Mouse (Mus musculus) CH12.LX (cell line): ENCODE data around the gene Casq2. TPM values are rescaled to one million over a fixed set of nuclear protein-coding genes. Genes with fewer than 3 reads are reported as not detected.

Experiments
- DNase-seq: peaks from one replicate; pipeline ENCODE4 v3.0.0-alpha.2; 2013; ENCODE audit errors: extremely low read depth
- H3K27ac ChIP-seq: 2 replicates; pipeline ENCODE4 v1.5.1; 2012; ENCODE audit warnings: low read depth, mild to moderate bottlenecking, control low read depth, moderate library complexity; ENCODE audit not compliant: insufficient read depth
- H3K27me3 ChIP-seq: replicated peaks from 2 replicates; pipeline ENCODE3; 2012; ENCODE audit warnings: inconsistent platforms
- H3K36me3 ChIP-seq, 2 experiments: replicated peaks in 1 of 2; 2 replicates each; pipeline versions ENCODE3 to v1.6.1; 2012; ENCODE audit warnings: inconsistent platforms in 1 of 2, low read length in 1 of 2, mild to moderate bottlenecking in 1 of 2, mixed read lengths in 1 of 2, moderate library complexity in 1 of 2; ENCODE audit not compliant: control insufficient read depth in 1 of 2, insufficient read depth in 1 of 2
- H3K4me1 ChIP-seq, 2 experiments: 2 replicates each; pipeline ENCODE4 v1.6.1; 2012; ENCODE audit warnings: inconsistent platforms in 1 of 2, moderate library complexity in 1 of 2; ENCODE audit not compliant: insufficient read depth in 2 of 2, control insufficient read depth in 1 of 2
- H3K4me2 ChIP-seq: 2 replicates; pipeline ENCODE4 v1.6.1; 2012; ENCODE audit warnings: low read depth, mild to moderate bottlenecking, control low read depth; ENCODE audit not compliant: poor library complexity, insufficient read depth, severe bottlenecking
- H3K4me3 ChIP-seq, 3 experiments: fragments of 150-350 bp in 1 of 3; sonication (generic) in 1 of 3; replicated peaks in 1 of 3; 2 replicates each; pipeline versions ENCODE3 to v1.5.1; 2011 to 2012; ENCODE audit warnings: low read depth in 2 of 3, low read length in 2 of 3, mild to moderate bottlenecking in 2 of 3, moderate library complexity in 2 of 3, control low read depth in 1 of 3, improper control_type of control experiment in 1 of 3, inconsistent platforms in 1 of 3, mixed read lengths in 1 of 3; ENCODE audit not compliant: poor library complexity in 1 of 3
- H3K79me2 ChIP-seq: replicated peaks from 2 replicates; pipeline ENCODE4 v1.6.1; 2012; ENCODE audit warnings: mild to moderate bottlenecking, moderate library complexity; ENCODE audit not compliant: control insufficient read depth, poor library complexity, insufficient read depth, severe bottlenecking; ENCODE audit errors: extremely low read depth
- H3K9ac ChIP-seq: 2 replicates; pipeline ENCODE4 v1.6.1; 2012; ENCODE audit warnings: low read depth, mild to moderate bottlenecking, control low read depth, moderate library complexity; ENCODE audit not compliant: insufficient read depth
- H3K9me3 ChIP-seq: replicated peaks from 2 replicates; pipeline ENCODE3; 2012; ENCODE audit warnings: low read length, inconsistent platforms, mixed read lengths
- BHLHE40 ChIP-seq: IDR thresholded peaks from 2 replicates; pipeline ENCODE4 v1.6.1; 2011; ENCODE audit warnings: mild to moderate bottlenecking, low read depth, low read length, improper control_type of control experiment
- CHD1 ChIP-seq: IDR thresholded peaks from 2 replicates; pipeline ENCODE4 v1.6.1; 2012; ENCODE audit warnings: low read depth, low read length, improper control_type of control experiment, inconsistent platforms
- CHD2 ChIP-seq: IDR thresholded peaks from 2 replicates; pipeline ENCODE4 v1.6.1; 2011; ENCODE audit warnings: low read length, improper control_type of control experiment
- E2F4 ChIP-seq: IDR thresholded peaks from 2 replicates; pipeline ENCODE4 v1.6.1; 2011; ENCODE audit warnings: low read depth, low read length, improper control_type of control experiment; ENCODE audit not compliant: insufficient replicate concordance
- ELF1 ChIP-seq: IDR thresholded peaks from 2 replicates; pipeline ENCODE4 v1.6.1; 2014; ENCODE audit warnings: low read depth, mild to moderate bottlenecking, inconsistent platforms, low read length, improper control_type of control experiment
- EP300 ChIP-seq: IDR thresholded peaks from 2 replicates; pipeline ENCODE4 v1.6.1; 2011; ENCODE audit warnings: low read length, improper control_type of control experiment
- GABPA ChIP-seq: IDR thresholded peaks from 2 replicates; pipeline ENCODE4 v1.6.1; 2012; ENCODE audit warnings: low read depth, low read length, improper control_type of control experiment, inconsistent platforms; ENCODE audit not compliant: insufficient replicate concordance
- JUN ChIP-seq: IDR thresholded peaks from 2 replicates; pipeline ENCODE4 v1.6.1; 2011; ENCODE audit warnings: low read depth, mild to moderate bottlenecking, low read length, improper control_type of control experiment, moderate library complexity; ENCODE audit not compliant: insufficient read depth
- JUND ChIP-seq: conservative IDR thresholded peaks from 2 replicates; pipeline ENCODE4 v1.6.1; 2011; ENCODE audit warnings: low read depth, low read length, improper control_type of control experiment
- MAX ChIP-seq: IDR thresholded peaks from 2 replicates; pipeline ENCODE4 v1.6.1; 2011; ENCODE audit warnings: low read length, improper control_type of control experiment
- MEF2A ChIP-seq: IDR thresholded peaks from 2 replicates; pipeline ENCODE4 v1.6.1; 2014; ENCODE audit warnings: low read depth, mild to moderate bottlenecking, inconsistent platforms, low read length, improper control_type of control experiment, borderline replicate concordance
- MXI1 ChIP-seq: IDR thresholded peaks from 2 replicates; pipeline ENCODE4 v1.6.1; 2011; ENCODE audit warnings: mild to moderate bottlenecking, low read depth, low read length, improper control_type of control experiment
- NRF1 ChIP-seq: IDR thresholded peaks from 2 replicates; pipeline ENCODE4 v1.6.1; 2014; ENCODE audit warnings: low read depth, mild to moderate bottlenecking, inconsistent platforms, low read length, improper control_type of control experiment, moderate library complexity
- PAX5 ChIP-seq: IDR thresholded peaks from 2 replicates; pipeline ENCODE4 v1.6.1; 2012; ENCODE audit warnings: low read length, inconsistent platforms, mixed read lengths
- RCOR1 ChIP-seq: conservative IDR thresholded peaks from 2 replicates; pipeline ENCODE4 v1.6.1; 2012; ENCODE audit warnings: low read depth, mild to moderate bottlenecking, inconsistent platforms, low read length, improper control_type of control experiment
- SIN3A ChIP-seq: IDR thresholded peaks from 2 replicates; pipeline ENCODE4 v1.6.1; 2012; ENCODE audit warnings: low read length, improper control_type of control experiment, inconsistent platforms
- TBP ChIP-seq: conservative IDR thresholded peaks from 2 replicates; pipeline ENCODE4 v1.6.1; 2011; ENCODE audit warnings: low read depth, low read length, improper control_type of control experiment
- UBTF ChIP-seq: IDR thresholded peaks from 2 replicates; pipeline ENCODE4 v1.6.1; 2012; ENCODE audit warnings: low read depth, mild to moderate bottlenecking, inconsistent platforms, low read length, improper control_type of control experiment, moderate library complexity
- ZC3H11A ChIP-seq: IDR thresholded peaks from 2 replicates; pipeline ENCODE4 v1.6.1; 2012; ENCODE audit warnings: low read depth, mild to moderate bottlenecking, inconsistent platforms, low read length, improper control_type of control experiment
- dilution Hi-C: fragments of 300-500 bp; cut with MboI; formaldehyde crosslinking; loops from 2 replicates; pipeline ENCODE4 v1.14.3; 2020; ENCODE audit warnings: low sequenced_read_pairs; ENCODE audit not compliant: extremely low pct_unique_long_range_greater_than_20kb, extremely low pct_ligation_motif_present
- in situ Hi-C: fragments of 300-500 bp; cut with MboI; formaldehyde crosslinking; loops from 3 replicates; pipeline ENCODE4 v1.14.3; 2019; ENCODE audit warnings: low sequenced_read_pairs, low pct_ligation_motif_present, low pct_unique_long_range_greater_than_20kb, mixed read lengths
- polyA plus RNA-seq: library from polyadenylated mRNA; unstranded; fragments of >175 nt; gene quantifications from 2 replicates; pipeline ENCODE4 v1.2.1, GENCODE M21; 2012; ENCODE audit warnings: low read depth; ENCODE audit not compliant: insufficient read length
- total RNA-seq, 2 experiments: library from RNA; depleted of rRNA; stranded (reverse); fragments of 300-350 nt in 1 of 2; fragments of >200 nt in 1 of 2; gene quantifications; 2 replicates each; pipeline ENCODE4 v1.2.3; 2012 to 2014

The Casq2 gene
- total and polyA plus RNA-seq, 3 experiments = not detected

DNA sequence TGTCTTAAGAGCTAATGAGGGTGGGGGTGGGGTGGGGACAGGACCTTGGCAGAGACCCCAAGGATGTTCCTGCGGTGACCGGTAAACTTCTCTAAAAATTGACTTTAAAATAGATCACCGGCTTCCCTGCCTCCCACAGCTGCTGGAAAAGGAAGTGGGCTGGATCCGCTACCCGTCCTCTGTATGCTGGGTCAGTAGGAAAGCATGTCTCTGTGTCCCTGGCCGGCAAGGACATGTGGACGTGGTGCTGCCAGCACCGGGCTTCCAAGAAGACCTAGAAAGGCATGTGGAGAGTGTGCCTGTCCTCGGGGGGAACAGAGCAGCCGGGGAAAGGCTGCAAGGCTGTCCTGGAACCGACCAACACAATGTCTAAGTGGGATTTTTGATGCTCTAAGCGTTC lies 496 bp upstream of the Casq2 start:
- Histone ChIP-seq H3K4me2 (no peak overlapping the region), H3K4me3 (no peak overlapping the region), H3K27ac (no peak overlapping the region), H3K27me3 (no peaks in the 10 kb centered on the region)
- DNase-seq = no peak
- in situ Hi-C loops = no loop called here
- no peak for TF ChIP-seq PAX5
- no peak for TF ChIP-seq E2F4
- no peak for TF ChIP-seq SIN3A
- no peak for TF ChIP-seq CHD1
- TF ChIP-seq EP300 = no peak
- TF ChIP-seq GABPA = no peak
- TF ChIP-seq MEF2A = no peak
- no peak for TF ChIP-seq JUND
- TF ChIP-seq TBP = no peak
- TF ChIP-seq ELF1 = no peak
- TF ChIP-seq MXI1 = no peak
- TF ChIP-seq NRF1 = no peak
- TF ChIP-seq UBTF = no peak
- TF ChIP-seq BHLHE40 = no peak
- no peak for TF ChIP-seq ZC3H11A
- no peak for TF ChIP-seq MAX
- no peak for TF ChIP-seq RCOR1
- TF ChIP-seq, all 38 proteins: peak for 0
- H3K9me3 ChIP-seq = peaks cover 3% of the 10 kb centered on the region
- H3K9ac ChIP-seq = no peak overlapping the region
- H3K36me3 ChIP-seq = no peaks in the 10 kb centered on the region
- dilution Hi-C loops = no loop called here
- H3K4me1 ChIP-seq = peaks cover 0 to 6% of the 10 kb centered on the region in 2 experiments; a peak in 1 of 4 replicates
- H3K79me2 ChIP-seq = no peaks in the 10 kb centered on the region

DNA sequence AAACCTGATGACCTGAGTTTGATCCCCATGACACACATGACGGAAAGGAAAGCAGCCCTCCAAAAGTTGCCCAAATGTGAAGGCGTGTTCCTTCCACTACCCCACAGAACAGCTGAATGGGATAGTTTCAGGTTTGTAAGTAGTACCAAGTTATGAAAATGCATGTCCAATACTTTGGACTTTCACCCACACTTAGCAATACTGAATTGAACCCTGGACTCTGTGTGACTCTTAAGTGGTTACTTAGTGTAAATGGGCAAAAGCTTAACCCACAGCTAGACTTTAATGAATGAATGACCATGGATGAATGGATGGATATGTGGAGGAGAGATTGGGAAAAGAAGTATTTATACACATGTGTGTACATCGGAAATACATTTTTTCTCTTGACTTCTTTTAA lies 8.6 kb downstream of the Casq2 start:
- dilution Hi-C loops (no loop called here), in situ Hi-C loops (no loop called here)
- no peak for DNase-seq
- Histone ChIP-seq H3K4me3 (no peak overlapping the region), H3K36me3 (no peaks in the 10 kb centered on the region), H3K27me3 (no peaks in the 10 kb centered on the region), H3K27ac (no peak overlapping the region), H3K9ac (no peak overlapping the region), H3K4me2 (no peak overlapping the region), H3K4me1 (no peaks in the 10 kb centered on the region), H3K79me2 (no peaks in the 10 kb centered on the region), H3K9me3 (peaks cover 3% of the 10 kb centered on the region)
- TF ChIP-seq GABPA (no peak), JUN (no peak), CHD2 (no peak)
